Mouse (Mus musculus) embryo, embryonic 11 days (tissue): ENCODE results near the gene Ddx28.
"Not testable (repeated sequence)": the region's sequence is repeated elsewhere in the genome, so short reads cannot be mapped to it uniquely, and the experiment has no call there.

ENCODE experiments used
- DNase-seq: peaks from one replicate; pipeline ENCODE4 v3.0.0-alpha.2; 2015

The Ddx28 gene

DNA sequence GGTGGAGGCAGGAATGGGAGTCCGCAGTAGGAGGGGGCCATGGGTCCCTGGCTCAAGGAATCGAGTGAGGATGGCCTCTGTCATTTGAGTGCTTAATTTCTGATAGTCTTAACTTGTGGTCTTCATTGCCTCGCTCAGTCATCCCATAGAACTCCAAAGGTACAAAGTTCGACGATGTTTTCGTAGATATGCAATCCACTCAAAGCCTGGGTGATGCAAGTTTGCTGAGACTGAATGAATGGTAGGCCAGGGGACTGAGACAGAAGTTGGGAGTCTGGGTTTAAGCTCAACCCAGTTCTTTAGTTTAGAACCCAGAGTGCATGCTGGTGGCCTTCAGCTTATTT is at the start of gene Ddx28:
Ddx28 (minus strand) TSS at position 240 of the 344 bp plus-strand sequence.
- no peak for DNase-seq

DNA sequence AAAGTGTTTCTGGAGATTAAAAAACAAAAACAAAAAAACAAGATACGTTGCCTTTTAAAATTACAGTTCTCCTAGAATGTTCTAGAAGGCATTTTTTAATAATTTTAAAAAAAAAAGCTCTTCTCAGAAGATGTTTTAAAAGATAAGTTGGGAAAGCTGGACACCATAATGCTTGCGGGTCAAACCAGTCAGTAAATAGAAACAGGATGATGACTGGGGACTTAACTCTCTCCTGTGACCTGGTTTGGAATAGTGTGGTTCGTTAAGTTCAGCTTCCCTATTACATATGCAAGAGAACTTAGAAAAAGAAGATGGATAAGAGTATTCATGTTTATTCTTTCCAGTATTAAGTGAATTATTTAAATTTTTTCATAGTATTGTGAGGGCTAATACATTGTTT is 48.8 kb upstream of the Ddx28 start:
- peak; percentile 3 for DNase-seq

DNA sequence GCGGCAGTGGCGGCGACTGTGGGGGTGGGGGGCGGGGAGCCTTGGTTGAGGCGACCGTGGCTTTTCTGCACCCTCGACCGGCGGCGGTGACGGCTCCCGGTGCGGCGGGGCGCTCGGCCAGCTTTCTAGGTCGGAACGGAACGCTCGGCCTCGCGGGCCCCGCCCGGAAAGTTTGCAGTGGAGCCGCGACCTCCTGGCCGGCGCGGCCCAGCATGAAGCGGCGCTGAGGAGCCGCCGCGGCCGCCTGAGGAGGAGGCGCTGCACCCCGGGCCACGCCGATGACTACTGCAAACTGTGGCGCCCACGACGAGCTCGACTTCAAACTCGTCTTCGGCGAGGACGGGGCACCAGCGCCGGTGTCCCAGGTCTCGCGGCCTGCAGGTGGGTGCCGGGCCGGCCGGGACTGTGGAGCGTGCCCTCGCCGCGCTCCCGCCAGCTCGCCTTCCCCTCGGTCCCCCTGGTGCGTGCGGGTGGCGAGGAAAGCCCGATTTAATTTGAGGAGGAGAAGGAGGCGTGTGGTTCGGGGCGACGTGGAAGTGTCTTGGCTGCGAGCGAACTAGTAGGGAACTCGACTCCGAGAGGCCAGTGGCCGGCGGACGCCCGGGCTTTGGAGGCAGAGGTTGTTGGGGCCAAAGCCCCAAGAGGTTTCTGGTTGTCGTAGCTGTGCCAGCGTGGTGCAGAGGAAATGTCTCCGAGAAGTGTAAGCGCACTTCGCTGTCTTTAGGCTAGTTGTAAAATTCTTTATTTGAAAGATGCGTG is 48.1 kb upstream of the Ddx28 start:
- DNase-seq = peak; percentile 69

DNA sequence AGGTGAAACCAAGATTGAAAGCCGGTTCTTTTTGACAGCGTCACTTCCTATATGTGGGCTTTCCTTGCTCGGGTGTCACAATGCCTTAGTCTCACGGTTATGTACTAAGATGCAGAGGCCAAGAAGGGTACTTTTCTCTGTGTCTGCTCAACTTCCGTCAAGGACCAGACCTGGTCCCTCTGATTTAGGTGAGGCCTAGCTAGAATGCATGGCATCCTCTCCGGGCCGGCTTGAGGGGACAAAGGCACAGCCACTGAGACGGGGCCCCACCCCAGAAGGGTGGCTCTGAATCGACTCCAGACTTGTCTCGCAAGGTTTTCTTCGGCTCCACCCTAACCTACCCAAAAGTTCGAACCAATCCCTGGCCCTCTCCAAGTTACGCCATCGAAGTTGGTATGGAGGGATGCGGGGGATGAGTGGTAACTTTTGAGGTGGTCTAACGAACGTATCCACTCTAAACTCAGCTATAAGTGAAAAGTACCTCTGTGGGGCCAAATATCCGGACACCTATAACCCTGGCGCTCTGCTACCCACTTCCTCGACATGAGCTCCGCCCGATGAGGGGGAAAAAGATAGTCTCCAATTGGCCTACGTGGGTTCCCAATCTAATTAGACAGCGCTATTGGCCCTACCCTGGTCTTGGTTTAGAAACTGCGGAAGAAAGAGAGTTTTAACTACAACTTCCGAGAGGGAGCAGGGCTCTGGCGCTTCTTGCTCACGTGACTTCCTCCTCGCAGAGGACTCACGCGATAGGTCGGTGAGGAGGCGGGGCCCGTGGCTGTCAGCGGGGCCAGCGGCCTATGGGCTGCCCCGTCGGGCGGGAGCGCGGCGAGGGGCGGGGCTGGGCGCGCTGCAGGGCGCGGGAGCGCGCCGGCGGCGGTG is 47.3 kb upstream of the Ddx28 start, which contains the start of gene Nfatc3:
Nfatc3 (plus strand) TSS at position 110 of the 882 bp plus-strand sequence.
- DNase-seq = peak; percentile 99

DNA sequence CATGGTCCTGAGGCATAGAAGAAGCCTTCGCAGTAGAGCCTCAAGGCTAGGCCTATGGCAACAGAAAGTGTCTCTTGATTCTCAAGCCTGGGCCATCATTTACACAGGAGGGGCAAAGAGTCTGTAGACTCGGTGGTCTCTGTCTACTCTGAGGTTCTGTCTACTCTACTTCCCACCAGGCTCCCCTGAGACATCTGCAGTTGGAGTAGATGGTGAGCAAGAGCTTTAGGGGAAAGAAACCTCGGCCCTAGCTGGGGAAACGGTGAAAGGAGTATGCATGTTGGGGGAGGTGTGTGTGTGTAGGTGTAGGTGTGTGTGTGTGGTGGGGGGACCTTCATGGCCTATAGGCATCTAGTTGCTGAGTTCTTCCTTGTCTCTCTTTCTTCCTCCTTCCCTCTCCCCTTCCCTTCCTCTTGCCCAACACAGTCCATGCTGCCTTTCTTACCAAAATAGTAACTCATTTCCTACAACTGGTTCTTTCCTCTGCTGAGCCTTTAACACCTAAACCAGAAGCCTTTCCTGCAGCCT is 44.8 kb upstream of the Ddx28 start:
- no peak for DNase-seq

DNA sequence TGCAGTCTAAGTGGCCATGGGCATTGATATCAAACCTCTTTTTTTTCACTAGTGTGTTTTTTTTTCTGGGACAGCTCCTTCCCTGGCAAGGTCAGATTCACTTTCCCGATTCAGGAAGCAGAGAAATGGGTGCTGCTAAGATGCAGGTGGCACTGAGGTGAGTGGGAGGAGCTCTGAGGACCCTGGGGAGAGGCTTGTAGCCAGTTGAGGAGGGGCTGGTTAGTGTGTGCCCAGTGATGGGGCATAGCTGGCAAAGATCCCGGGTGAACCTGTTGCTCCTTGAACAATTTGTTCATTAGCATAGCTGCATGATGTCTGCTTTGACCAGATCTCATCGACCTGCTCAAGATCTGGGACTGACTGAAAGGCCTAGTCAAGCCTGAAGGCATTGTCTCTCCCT is 43.4 kb upstream of the Ddx28 start:
- no peak for DNase-seq

DNA sequence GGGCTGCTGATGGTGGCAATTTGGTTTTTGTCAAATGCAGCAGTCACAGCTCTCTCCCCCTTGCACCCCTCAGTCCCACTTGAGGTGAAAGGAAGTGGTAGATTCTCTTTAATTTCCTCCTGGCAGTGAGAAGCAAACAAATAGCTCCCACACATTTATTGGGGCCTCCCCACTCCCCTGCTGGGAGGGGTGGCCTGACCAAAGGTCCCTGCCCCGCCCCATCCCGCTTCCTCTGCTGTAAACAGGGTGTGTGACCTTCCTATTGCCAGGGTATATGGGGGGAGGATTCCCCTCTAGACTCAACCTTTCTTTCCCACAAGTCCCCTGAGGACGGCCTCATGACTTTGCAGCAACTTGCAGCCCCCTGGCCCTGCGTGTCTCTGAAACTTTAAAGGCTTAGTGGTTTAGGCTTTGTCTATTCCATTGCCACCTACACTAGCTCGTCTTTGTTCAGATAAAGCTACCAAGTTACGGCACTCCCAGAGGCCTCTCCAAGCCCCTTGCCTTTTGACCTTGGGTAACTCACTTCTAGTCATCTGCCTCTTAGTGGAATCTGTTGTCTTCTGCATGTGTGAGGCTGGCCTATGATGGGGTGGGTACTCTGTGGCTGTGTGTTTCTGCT is 42.6 kb upstream of the Ddx28 start:
- DNase-seq = no peak

DNA sequence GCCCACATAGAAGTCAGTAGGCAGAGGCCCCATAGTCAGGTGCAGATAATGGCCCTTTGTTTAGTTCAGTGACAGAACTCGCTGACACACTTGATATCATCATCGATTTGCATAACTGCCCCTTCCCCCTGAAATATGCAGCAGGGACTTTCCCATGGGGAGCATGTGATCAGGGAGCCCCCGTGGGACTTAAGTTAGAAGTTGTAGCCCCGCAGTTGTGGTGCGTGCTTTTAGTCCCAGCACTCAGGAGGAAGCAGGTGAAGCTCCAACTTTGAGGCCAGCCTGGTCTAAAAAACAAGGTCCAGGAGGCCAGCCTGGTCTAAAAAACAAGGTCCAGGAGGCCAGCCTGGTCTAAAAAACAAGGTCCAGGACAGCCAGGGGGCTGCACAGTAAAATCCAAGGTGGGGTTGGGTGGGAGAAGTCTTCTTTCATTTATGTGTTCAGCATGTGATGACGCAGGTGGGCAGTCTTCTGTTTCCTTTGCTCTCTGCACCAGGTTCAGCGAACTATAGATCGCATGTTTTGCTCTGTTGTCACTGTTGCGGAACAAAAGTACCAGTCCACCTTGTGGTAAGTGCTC is 40.9 kb upstream of the Ddx28 start:
- DNase-seq = no peak

DNA sequence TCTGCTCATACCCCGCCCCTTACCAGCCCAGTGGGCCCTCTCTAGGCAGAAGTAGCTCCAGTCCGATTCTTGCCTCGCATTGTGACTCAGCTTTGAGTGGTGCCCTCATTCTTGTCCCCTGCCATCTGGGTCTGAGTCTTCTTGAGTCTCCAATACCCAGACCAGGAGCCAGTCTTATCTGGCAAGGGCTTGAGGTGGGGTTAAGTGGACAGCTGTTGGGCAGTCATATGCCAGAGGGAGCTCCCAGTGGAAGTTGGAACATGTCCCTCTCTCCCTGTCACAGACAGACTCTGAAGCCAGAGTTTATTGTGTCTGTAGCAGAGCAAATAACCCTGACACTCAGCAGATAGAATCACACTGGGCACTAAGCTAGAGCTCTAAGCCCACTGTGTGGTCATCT is 39.4 kb upstream of the Ddx28 start:
- DNase-seq = no peak

DNA sequence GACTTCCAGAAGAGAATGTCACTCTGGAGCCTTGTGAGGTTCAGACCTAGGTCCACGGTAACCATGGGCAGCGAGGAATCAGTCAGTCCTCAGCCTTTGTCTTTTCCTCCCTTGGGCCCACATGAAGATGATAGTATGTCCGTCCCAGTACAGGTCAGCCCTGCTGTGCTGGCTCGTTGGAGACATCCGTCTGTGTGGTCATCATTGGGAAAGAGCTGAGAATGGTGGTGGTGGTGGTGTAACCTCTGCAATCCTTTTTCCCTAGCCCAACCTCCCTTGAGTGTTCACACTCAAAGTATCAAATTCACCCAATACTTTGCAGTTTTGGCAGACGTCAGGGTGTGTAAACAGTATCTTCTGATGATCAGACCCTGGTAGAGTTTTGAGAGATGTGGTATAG is 38.2 kb upstream of the Ddx28 start:
- no peak for DNase-seq

DNA sequence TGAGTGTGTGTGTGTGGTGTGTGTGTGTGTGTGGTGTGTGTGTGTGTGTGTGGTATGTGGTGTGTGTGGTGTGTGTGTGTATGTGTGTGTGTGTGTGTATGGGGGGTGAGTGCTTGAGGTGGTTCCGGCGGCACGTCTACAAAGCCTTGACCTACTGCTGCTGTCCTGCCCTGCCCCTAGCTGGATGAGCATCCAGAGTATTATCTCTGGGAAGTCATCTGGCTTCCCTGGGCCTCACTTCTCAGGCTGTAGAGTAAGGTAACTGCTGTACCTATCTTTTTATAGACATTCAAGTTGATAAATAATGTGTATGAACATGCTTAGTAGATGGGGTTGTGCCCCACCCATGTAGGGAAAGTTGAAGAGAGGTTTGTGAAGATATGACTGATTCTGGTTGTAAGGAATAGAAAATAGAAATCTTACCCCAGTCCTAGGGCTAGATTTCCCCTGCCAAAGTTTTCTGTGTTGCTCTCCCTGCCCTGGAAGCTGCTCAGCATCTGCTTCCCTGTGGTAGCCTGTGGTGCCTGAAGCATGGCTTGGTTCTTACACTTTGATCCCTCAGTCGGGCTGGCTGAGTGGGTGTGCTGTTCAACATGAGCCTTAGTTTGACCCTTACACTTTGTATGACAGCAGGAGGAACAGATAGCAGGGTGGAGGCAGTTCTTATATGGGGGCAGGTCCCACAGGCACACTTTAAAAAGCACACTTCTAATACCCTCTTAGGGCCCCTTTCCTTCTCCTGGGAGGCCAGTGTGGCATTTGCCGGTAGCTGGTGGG is 36.4 kb upstream of the Ddx28 start:
- no peak for DNase-seq

DNA sequence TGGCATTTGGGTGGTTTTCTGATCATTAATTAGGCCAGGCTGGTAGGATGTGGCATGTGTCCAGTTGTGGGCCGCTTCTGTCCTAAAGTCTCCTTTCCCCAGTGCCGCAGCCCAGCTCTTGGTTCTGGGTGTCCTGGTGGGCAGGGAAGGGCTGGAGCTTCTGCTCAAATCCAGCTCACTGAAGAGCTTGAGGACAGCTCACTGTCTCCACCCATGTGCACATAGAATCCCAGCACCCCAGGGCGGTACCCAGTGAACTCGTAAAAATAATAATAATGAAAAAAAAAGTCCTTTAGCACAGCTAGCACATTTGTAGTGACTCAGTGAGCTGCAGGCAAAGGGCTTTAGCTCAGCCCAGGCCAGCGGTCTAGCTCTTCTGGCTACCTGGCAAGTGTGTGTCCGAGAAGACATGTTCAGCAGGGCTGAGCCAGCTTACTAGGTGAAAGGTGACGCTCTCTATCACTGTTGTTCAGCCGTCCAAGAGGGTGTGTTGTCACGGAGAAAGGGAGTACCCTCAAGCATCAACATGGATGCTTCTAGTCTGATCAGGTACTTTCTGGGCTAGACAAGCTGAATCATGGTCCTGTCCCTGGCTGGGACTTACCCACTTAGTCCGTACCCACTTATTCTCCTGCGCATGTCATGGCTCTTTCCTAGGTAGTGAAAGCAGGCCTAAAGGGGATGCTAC is 35.3 kb upstream of the Ddx28 start:
- DNase-seq = no peak

DNA sequence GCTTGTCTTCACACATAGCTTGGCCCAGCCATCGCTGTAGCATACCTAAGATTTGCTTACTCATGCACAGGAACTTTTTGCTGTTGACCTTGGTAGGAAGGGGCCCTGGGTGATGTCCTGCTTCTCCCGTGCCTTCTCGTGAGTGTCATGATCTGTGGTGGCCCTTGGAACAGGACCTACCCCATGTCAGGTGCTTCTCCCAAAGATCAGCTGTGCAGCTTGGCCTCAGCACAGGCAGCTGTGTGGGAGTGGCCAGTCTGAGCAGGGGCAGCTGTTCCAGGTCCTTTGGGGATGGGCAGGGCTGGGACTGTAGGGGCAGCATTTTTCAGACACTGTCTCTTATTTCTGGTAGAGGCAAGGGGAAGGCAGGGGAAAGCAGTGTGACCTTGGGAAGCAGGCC is 32.5 kb upstream of the Ddx28 start:
- DNase-seq = peak; percentile 18

DNA sequence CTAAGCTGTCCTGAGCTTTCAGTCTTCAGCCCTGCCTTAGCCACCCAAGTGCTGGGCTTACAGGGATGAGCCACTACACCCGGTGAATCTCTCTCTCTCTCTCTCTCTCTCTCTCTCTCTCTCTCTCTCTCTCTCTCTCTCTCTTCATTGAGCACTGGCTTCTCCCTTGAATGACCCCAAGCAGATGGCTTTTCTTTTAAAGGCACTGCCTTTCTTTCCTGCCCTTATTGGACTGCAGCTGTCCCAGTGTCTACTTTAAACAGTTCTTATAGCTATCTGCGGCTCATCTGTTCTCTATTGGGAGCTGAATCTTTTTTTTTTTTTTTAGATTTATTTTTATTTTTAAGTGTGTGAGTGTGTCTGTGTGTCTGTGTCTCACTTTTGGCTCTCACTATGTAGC is 31.4 kb upstream of the Ddx28 start:
- DNase-seq = no peak

DNA sequence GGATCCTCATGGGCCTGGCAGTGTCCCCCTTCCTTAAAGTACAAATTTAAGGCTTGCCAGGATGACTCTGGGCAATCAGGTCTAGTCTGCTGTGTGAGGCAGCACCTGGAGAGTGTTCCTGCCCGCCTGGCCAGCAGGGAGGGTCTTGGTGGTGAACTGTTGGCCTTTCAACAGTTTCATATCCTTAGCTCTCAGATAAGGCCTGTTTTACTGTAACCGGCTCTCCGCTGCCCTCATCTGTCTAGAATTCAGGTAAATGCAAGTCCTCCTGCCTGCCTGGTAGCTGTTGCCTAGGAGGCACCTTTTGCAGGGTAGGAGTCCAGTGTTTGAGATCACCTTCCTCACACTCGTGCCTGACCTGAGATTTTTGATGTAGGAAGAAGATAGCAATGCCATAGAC is 28.5 kb upstream of the Ddx28 start:
- DNase-seq = no peak

DNA sequence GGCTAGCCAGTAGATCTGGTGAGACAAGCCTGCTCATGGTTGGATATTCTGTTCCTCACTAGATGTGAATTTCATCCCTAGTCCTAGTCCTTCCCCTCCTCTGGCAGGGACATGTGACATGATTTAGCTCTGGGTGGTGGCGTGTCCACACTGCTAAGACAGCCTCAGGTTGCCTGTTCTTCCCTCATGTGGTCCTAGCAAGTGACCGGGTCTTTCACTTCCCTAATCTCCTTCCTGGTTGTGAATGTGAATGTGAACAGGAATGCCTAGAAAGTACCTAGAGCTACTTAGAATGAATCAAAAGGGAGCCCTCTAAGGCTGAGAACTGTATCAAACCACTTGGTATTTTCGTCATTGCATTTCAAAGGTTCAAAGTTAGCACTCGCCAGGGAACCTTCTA is 27.9 kb upstream of the Ddx28 start:
- DNase-seq = no peak

DNA sequence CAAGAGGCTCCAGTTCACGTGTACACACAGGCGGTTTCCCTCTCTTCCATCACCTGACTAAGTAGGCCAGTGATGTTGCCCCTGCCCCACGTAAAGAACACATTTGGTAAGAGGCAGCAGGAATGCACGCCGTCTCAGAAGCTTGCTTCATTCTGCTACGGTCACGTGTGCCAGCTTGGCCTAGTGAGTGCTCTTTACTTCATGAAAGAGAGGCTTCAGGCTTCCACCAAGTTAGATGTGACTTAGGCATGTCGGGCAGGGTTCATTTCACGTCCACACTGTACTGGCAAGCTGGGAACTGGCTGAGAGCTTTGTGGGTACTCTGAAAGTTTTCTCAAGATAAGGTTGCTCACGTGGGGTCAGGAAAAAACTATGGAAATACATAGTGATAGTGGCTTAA is 27.0 kb upstream of the Ddx28 start:
- no peak for DNase-seq

DNA sequence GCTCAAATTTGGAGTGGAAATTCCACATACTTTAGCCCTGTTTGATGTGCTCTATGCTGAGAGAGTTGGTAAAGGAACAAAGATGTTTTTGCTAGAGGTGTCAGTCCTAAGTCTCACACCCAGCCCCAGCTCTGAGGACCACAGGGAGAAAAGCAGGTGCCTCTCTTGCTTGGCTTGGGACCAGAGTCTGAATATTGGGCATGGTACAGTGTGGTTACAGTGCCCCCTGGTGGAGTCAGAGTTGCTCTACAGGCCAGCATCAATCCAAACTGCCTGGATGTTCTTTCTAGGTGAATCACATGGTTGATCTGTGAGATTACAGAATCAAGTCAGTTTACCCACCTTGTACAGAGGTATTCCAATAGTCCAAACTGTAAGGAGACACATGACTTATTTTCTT is 10.8 kb upstream of the Ddx28 start:
- peak; percentile 80 for DNase-seq

DNA sequence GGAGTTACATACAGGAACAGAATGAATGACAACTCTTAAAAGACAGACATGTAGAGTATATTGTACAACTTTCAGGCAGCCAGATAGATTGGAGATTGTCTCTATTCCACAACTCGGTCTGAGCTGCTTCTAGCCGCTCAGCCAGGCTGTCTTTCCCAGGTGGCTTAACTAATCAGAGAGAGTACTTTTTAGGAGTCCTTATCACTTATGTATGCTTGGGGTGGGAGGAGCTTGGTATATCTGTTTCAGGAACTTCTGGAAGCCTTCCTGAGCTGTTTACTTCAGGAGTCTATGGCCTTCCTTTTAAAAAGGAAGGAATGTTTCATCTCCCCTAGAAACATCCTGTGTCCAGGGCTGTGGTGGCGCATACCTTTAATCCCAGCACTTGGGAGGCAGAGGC is 6.4 kb upstream of the Ddx28 start:
- DNase-seq = no peak

DNA sequence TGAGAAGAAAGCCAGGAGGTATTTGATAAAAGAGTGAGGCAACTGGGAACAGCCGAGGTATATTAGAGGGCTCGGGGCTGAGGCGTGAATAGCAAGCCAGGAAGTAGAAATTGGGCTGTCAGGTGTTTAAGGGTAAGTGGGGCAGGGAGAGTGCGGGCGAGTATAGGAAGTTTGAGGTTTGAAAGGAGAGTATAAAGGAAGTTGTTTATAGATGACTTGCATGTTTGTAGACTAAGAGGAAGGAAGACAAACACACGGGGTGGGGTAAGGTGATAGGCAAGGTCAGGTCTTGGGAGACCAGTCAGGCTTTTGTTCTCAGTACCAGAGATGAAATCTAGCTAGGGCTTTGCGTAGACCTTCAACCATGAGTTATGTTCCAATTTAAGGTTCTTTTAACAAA is 5.4 kb upstream of the Ddx28 start:
- DNase-seq = no peak

DNA sequence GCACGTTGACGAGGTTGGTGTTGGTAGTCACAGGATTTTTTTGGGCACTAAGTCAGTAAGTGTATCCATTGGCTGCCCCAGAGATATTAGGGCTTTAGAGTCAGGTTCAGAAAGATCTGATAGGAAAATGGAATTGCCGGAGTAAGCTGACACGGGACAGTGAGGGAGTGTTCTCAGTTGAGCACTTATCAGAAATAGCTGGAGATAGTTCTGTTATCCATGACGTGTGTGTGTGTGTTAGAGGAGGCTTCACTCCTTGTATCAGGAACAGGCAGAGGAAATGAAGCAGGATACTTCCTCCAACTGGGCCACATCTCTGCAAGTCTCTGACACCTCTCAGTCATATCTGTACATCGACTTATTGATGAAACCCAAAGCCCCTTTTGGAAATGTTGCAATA is 4.6 kb upstream of the Ddx28 start:
- DNase-seq = no peak

DNA sequence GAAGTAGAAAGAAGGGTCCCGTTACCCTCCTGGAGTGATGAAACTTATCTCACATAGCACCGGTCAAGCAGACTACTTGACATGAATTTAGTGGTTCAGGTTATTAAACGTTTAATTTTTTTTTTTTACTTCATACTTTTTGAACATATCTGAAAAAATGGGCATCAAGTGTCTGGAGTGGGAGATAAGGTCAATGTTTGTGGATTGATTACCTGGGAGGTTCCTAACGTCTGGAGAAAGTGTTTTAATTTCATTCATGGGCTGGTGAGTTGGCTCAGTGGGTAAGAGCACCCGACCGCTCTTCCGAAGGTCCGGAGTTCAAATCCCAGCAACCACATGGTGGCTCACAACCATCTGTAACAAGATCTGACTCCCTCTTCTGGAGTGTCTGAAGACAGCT is 521 bp upstream of the Ddx28 start:
- not testable (repeated sequence) for DNase-seq
